Mouse (Mus musculus) thymus, postnatal 0 days (tissue): ENCODE measurements around the gene Casp3. TPM values are rescaled to one million over a fixed set of nuclear protein-coding genes. Genes with fewer than 3 reads are reported as not detected.

Experiments used
- DNase-seq: peaks from one replicate; pipeline ENCODE4 v3.0.0-alpha.2; 2015; ENCODE audit warnings: low spot score
- polyA plus RNA-seq: library from polyadenylated mRNA; unstranded; fragments of >200 nt; fragmentation: Nextera tagmentation; extraction: Ambion mirVana; gene quantifications from 2 replicates; pipeline ENCODE4 v1.2.1, GENCODE M21; 2015

Casp3 gene
- polyA plus RNA-seq, 1 experiment from 2014 or later: 82.5 TPM

- no peak for DNase-seq
Measured at GRCm38 (mm10) chr8:46606930-46607329, 10.2 kb upstream of the Casp3 start.

GRCm38 (mm10) chr8:46611557-46611956 lies 5.5 kb upstream of the Casp3 start:
- no peak for DNase-seq

- DNase-seq: no peak
Measured at GRCm38 (mm10) chr8:46612913-46613312, 4.2 kb upstream of the Casp3 start.

- no peak for DNase-seq
Measured at GRCm38 (mm10) chr8:46613377-46613776, 3.7 kb upstream of the Casp3 start.

GRCm38 (mm10) chr8:46615936-46616335 lies 1.2 kb upstream of the Casp3 start:
- peak; percentile 17 for DNase-seq

- DNase-seq: peak; percentile 38
Measured at GRCm38 (mm10) chr8:46617690-46618620, 864 bp downstream of the Casp3 start.

- no peak for DNase-seq
Measured at GRCm38 (mm10) chr8:46618639-46619320, 1.7 kb downstream of the Casp3 start.

- no peak for DNase-seq
Measured at GRCm38 (mm10) chr8:46622446-46623270, 5.6 kb downstream of the Casp3 start.

- no peak for DNase-seq
Measured at GRCm38 (mm10) chr8:46625166-46625565, 8.1 kb downstream of the Casp3 start.

- DNase-seq: no peak
Measured at GRCm38 (mm10) chr8:46626642-46627041, 9.6 kb downstream of the Casp3 start.

GRCm38 (mm10) chr8:46627881-46628280 lies 10.8 kb downstream of the Casp3 start:
- DNase-seq: no peak

GRCm38 (mm10) chr8:46628645-46629044 lies 11.6 kb downstream of the Casp3 start:
- DNase-seq: no peak

- no peak for DNase-seq
Measured at GRCm38 (mm10) chr8:46630422-46630821, 13.3 kb downstream of the Casp3 start.

- DNase-seq: no peak
Measured at GRCm38 (mm10) chr8:46630932-46631331, 13.8 kb downstream of the Casp3 start.

- no peak for DNase-seq
Measured at GRCm38 (mm10) chr8:46639010-46639571, 22.0 kb downstream of the Casp3 start.

GRCm38 (mm10) chr8:46639852-46640251 lies 22.8 kb downstream of the Casp3 start:
- no peak for DNase-seq

GRCm38 (mm10) chr8:46641272-46641671 lies 24.2 kb downstream of the Casp3 start:
- peak; percentile 34 for DNase-seq

- no peak for DNase-seq
Measured at GRCm38 (mm10) chr8:46648421-46648820, 31.3 kb downstream of the Casp3 start.

GRCm38 (mm10) chr8:46651872-46652271 lies 34.8 kb downstream of the Casp3 start:
- DNase-seq: no peak

GRCm38 (mm10) chr8:46655919-46656318 lies 38.8 kb downstream of the Casp3 start:
- no peak for DNase-seq

GRCm38 (mm10) chr8:46671496-46671895 lies 54.4 kb downstream of the Casp3 start:
- peak; percentile 57 for DNase-seq
